Mouse (Mus musculus): ENCODE data around the gene Arfgap3. TPM values are rescaled to one million over a fixed set of nuclear protein-coding genes. Genes with fewer than 3 reads are reported as not detected.
"Not testable (repeated sequence)": the region's sequence is repeated elsewhere in the genome, so short reads cannot be mapped to it uniquely, and the experiment has no call there.

Arfgap3 gene
- polyA plus RNA-seq, 1 experiment: 12.1 TPM

DNA sequence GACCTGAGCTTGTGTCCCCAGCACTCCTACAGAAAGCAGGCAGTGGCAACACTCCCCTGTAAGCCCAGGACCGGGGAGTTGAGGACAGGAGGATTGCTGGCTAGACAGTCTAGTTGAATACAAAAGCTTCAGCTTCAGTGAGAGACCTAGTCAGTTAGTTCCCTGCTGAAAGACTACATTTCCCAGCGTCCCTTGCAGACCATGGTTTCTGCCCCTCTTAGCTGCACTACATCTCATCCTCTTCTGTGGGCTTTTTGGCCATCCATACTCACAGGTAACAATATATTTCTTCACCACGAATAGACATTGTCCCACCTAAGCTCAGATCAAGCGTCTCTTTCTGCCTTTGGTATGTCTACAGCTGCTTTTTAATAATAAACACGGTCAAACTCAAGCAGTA, 67.7 kb downstream of the Arfgap3 start:
- TF ChIP-seq POLR2A (IDR thresholded peaks at IDR 0.05; ENCODE audit: borderline replicate concordance, control insufficient read depth, low read depth, low read length): no peak
- no peak for TF ChIP-seq CTCF (IDR thresholded peaks at IDR 0.05; ENCODE audit: control insufficient read depth, insufficient read depth, low read length)
- 69% methylated on average over 5 of the region's 5 CpGs for WGBS
- H3K4me3 ChIP-seq (replicated peaks; ENCODE audit: control insufficient read depth, low read depth, low read length): no peak overlapping the region
- H3K4me1 ChIP-seq (ENCODE audit: control insufficient read depth, insufficient read depth, low read length): no peaks in the 10 kb centered on the region
- H3K27ac ChIP-seq (ENCODE audit: control insufficient read depth, insufficient read depth, low read depth, low read length, poor library complexity): no peak overlapping the region

DNA sequence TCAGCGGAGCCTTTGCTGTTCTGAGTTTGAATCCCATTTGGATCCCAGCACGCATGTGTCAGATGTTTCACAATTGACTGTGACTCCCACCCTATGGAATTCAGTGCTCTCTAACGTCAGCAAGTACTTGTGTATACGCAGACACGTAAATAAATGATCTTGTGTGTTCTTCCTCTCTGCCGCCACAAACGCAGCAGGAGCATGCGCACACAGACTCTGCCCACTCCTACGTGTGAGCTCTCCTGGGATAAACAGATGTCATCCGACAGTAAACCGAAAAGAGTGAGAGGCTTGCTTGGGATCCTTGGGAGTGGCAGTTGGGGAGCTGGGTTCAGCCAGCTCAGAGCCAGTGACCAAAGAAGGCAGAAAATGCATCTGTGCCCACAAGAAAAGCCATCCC, 68.7 kb downstream of the Arfgap3 start:
- no peak for TF ChIP-seq POLR2A (IDR thresholded peaks at IDR 0.05; ENCODE audit: borderline replicate concordance, control insufficient read depth, low read depth, low read length)
- no peak for TF ChIP-seq CTCF (IDR thresholded peaks at IDR 0.05; ENCODE audit: control insufficient read depth, insufficient read depth, low read length)

DNA sequence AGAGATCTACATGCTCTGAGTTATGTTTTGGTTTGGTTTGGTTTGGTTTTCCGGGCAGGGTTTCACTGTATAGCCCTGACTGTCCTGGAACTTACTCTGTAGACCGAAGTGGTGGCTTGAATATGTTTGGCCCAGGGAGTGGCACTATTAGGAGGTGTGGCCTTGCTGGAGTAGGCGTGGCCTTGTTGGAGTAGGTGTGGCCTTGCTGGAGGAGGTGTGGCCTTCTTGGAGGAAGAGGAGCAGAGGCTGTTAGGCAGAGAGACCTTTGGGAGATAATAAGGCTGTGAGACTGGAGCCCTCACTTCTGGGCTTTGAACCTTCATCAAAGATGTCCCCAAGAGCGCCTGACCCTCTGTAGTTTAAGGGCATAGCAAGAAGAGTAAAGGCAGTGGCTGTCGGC, 71.5 kb downstream of the Arfgap3 start:
- 68% methylated on average over 5 of the region's 5 CpGs for WGBS

More for the DNA sequence above, 68.7 kb downstream of the Arfgap3 start:
- Histone ChIP-seq H3K4me3 (replicated peaks; ENCODE audit: control insufficient read depth, low read depth, low read length) (no peak overlapping the region), H3K4me1 (ENCODE audit: control insufficient read depth, insufficient read depth, low read length) (no peaks in the 10 kb centered on the region), H3K27ac (ENCODE audit: control insufficient read depth, insufficient read depth, low read depth, low read length, poor library complexity) (no peak overlapping the region)
- WGBS: 84% methylated on average over 11 of the region's 11 CpGs

GRCm38 (mm10) chr15:83277451-83277850, 72.6 kb downstream of the Arfgap3 start:
- 95% methylated on average over 4 of the region's 4 CpGs for WGBS
- TF ChIP-seq POLR2A (IDR thresholded peaks at IDR 0.05; ENCODE audit: borderline replicate concordance, control insufficient read depth, low read depth, low read length) (no peak), CTCF (IDR thresholded peaks at IDR 0.05; ENCODE audit: control insufficient read depth, insufficient read depth, low read length) (no peak)
- Histone ChIP-seq H3K27ac (ENCODE audit: control insufficient read depth, insufficient read depth, low read depth, low read length, poor library complexity) (no peak overlapping the region), H3K4me3 (replicated peaks; ENCODE audit: control insufficient read depth, low read depth, low read length) (no peak overlapping the region), H3K4me1 (ENCODE audit: control insufficient read depth, insufficient read depth, low read length) (no peaks in the 10 kb centered on the region)

More for the DNA sequence above, 71.5 kb downstream of the Arfgap3 start:
- TF ChIP-seq CTCF (IDR thresholded peaks at IDR 0.05; ENCODE audit: control insufficient read depth, insufficient read depth, low read length) (no peak), POLR2A (IDR thresholded peaks at IDR 0.05; ENCODE audit: borderline replicate concordance, control insufficient read depth, low read depth, low read length) (no peak)
- Histone ChIP-seq H3K27ac (ENCODE audit: control insufficient read depth, insufficient read depth, low read depth, low read length, poor library complexity) (no peak overlapping the region), H3K4me1 (ENCODE audit: control insufficient read depth, insufficient read depth, low read length) (no peaks in the 10 kb centered on the region), H3K4me3 (replicated peaks; ENCODE audit: control insufficient read depth, low read depth, low read length) (no peak overlapping the region)

DNA sequence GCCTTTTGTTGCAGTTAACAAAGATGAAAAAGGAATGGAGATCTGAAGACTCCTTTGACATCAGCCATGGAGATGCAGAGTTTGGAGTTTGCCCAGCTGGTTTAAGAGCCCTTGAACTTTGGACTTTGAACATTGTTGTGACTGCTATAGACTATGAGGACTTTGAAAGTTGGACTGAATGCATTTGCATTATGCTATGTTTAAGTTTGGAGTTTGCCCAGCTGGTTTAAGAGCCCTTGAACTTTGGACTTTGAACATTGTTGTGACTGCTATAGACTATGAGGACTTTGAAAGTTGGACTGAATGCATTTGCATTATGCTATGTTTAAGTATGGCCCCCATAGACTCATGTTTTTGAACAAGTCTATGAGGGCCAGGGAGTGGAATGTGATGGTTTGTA, 75.8 kb downstream of the Arfgap3 start:
- H3K27ac ChIP-seq (ENCODE audit: control insufficient read depth, insufficient read depth, low read depth, low read length, poor library complexity); H3K4me1 ChIP-seq (ENCODE audit: control insufficient read depth, insufficient read depth, low read length); H3K4me3 ChIP-seq (replicated peaks; ENCODE audit: control insufficient read depth, low read depth, low read length): not testable (repeated sequence)

DNA sequence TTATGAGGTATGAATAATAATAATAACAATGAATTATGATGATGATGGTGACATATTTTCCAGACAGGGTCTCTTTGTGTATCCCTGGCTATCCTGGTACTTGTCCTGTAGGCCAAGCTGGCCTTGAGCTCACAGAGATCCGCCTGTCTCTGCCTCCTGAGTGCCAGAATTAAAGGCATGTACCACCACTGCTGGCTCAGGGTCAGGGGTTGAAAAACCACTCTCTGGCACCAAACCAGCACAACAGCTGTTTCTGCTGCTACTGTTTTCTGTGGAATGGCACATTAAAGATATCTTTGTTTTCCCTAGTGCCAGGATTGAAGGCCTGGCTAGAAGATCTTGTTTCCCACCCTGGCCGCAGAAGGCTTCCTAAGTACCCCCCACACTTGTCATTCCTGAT, 77.0 kb downstream of the Arfgap3 start:
- Histone ChIP-seq H3K4me1 (ENCODE audit: control insufficient read depth, insufficient read depth, low read length) (no peaks in the 10 kb centered on the region), H3K4me3 (replicated peaks; ENCODE audit: control insufficient read depth, low read depth, low read length) (no peak overlapping the region), H3K27ac (ENCODE audit: control insufficient read depth, insufficient read depth, low read depth, low read length, poor library complexity) (no peak overlapping the region)
- TF ChIP-seq POLR2A (IDR thresholded peaks at IDR 0.05; ENCODE audit: borderline replicate concordance, control insufficient read depth, low read depth, low read length): no peak
- TF ChIP-seq CTCF (IDR thresholded peaks at IDR 0.05; ENCODE audit: control insufficient read depth, insufficient read depth, low read length): no peak
- 86% methylated on average over 2 of the region's 2 CpGs for WGBS

DNA sequence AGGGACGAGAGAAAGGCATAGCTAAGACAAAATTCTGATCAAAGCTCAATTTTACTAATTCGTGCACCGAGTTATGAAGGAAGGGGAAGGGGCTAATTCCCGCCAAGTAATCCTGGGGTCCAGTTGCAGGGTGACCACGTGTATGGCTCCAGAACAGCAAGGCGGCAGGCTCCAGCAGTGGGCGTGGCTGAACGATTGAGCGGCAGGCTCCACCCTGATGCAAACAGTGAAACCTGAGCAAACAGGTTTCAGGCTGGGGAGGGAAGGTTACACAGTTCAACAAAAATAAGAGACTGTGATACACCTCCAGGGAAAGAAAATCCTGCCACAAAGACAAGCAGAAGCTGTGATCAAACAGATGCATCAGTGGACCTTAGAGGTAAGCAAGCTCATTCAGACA, 78.8 kb downstream of the Arfgap3 start:
- not testable (repeated sequence) for H3K4me1 ChIP-seq (ENCODE audit: control insufficient read depth, insufficient read depth, low read length); H3K27ac ChIP-seq (ENCODE audit: control insufficient read depth, insufficient read depth, low read depth, low read length, poor library complexity); H3K4me3 ChIP-seq (replicated peaks; ENCODE audit: control insufficient read depth, low read depth, low read length)
- 50% methylated on average over 9 of the region's 9 CpGs for WGBS

GRCm38 (mm10) chr15:83269985-83270384, 80.1 kb downstream of the Arfgap3 start:
- 85% methylated on average over 6 of the region's 6 CpGs for WGBS
- H3K4me1 ChIP-seq (ENCODE audit: control insufficient read depth, insufficient read depth, low read length); H3K4me3 ChIP-seq (replicated peaks; ENCODE audit: control insufficient read depth, low read depth, low read length); H3K27ac ChIP-seq (ENCODE audit: control insufficient read depth, insufficient read depth, low read depth, low read length, poor library complexity): not testable (repeated sequence)

- not testable (repeated sequence) for H3K27ac ChIP-seq (ENCODE audit: control insufficient read depth, insufficient read depth, low read depth, low read length, poor library complexity); H3K4me3 ChIP-seq (replicated peaks; ENCODE audit: control insufficient read depth, low read depth, low read length); H3K4me1 ChIP-seq (ENCODE audit: control insufficient read depth, insufficient read depth, low read length)
- WGBS: 46% methylated on average over 7 of the region's 7 CpGs
These were observed 81.6 kb downstream of the Arfgap3 start for GRCm38 (mm10) chr15:83268428-83268827.

DNA sequence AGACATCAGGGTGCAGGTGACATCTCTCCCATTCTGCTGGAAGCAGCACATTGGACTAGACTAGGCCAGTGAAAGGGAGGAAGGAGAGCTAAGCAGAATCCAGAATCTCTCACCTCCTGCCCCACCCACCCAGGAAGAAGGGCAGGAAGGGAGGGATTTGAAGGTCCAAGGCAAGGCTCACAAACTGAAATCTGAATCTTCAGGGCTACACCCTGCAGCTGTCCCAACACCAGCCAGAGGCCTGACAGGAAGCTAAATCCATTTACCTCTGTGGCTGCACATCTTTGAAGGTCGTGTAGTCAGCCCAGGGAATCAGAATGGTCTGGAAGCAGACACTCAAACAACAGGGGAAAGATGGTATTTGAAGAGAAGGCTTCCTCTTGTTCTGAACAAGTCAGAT, 84.8 kb downstream of the Arfgap3 start:
- no peaks in the 10 kb centered on the region for H3K4me1 ChIP-seq (ENCODE audit: control insufficient read depth, insufficient read depth, low read length)
- no peak overlapping the region for H3K4me3 ChIP-seq (replicated peaks; ENCODE audit: control insufficient read depth, low read depth, low read length)
- WGBS: 13% methylated on average over 1 of the region's 1 CpGs
- no peak overlapping the region for H3K27ac ChIP-seq (ENCODE audit: control insufficient read depth, insufficient read depth, low read depth, low read length, poor library complexity)
- TF ChIP-seq POLR2A (IDR thresholded peaks at IDR 0.05; ENCODE audit: borderline replicate concordance, control insufficient read depth, low read depth, low read length): no peak
- TF ChIP-seq CTCF (IDR thresholded peaks at IDR 0.05; ENCODE audit: control insufficient read depth, insufficient read depth, low read length): no peak

All from bone marrow, adult 2 months (tissue).